8 mouse cellular contexts compared by ENCODE assay signal in the genomic region with DNA sequence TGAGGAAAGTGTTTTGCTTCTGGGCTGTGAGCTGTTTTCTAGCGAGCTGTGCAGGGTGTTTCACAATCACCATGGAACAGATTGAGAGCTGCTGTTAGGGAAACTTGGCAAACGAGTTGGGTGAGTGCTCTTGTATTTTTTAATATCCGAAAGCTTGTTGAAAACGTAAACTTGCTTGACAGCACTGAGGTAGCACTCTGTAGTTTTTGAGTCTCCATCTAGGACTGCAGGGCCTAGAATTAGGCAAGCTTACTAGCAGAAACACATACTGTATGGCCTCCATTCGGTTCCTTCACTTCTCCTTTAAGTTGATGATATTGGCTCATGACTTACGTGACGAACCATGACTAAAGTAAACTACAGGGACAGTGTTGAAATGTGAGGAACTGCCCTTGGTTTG. TPM values are rescaled to one million over a fixed set of nuclear protein-coding genes. Genes with fewer than 3 reads are reported as not detected.
A peak's percentile ranks its signal among the peaks of the same experiment; 100 is the strongest.
DNase-seq lines count a peak whose midpoint lies in the region; ATAC-seq and TF ChIP-seq lines count a peak whose summit lies in the region.

No protein-coding gene starts in this region.

- no peak overlapping the region for H3K27ac ChIP-seq in embryonic facial prominence, embryonic 11.5 days (replicated peaks; ENCODE audit: low read depth, low read length)
- no peak overlapping the region for H3K27ac ChIP-seq in embryonic facial prominence, embryonic 10.5 days (replicated peaks)
- peak overlapping the region; percentile 57; the same call in 1 of the 2 replicates for H3K27ac ChIP-seq in heart, embryonic 15.5 days
- no peak overlapping the region for H3K27ac ChIP-seq in midbrain, embryonic 13.5 days

- no peaks in the 10 kb centered on the region for H3K9me3 ChIP-seq in embryonic facial prominence, embryonic 11.5 days (replicated peaks; ENCODE audit: control insufficient read depth, low read length)
- no peaks in the 10 kb centered on the region for H3K9me3 ChIP-seq in embryonic facial prominence, embryonic 10.5 days
- no peaks in the 10 kb centered on the region for H3K9me3 ChIP-seq in heart, embryonic 15.5 days (replicated peaks)
- H3K9me3 ChIP-seq in midbrain, embryonic 13.5 days, result no peaks in the 10 kb centered on the region

- H3K9ac ChIP-seq in embryonic facial prominence, embryonic 11.5 days (replicated peaks; ENCODE audit: low read length), result no peak overlapping the region
- no peak overlapping the region for H3K9ac ChIP-seq in heart, embryonic 15.5 days
- H3K9ac ChIP-seq in midbrain, embryonic 13.5 days (replicated peaks), result no peak overlapping the region

- peak; percentile 27 for DNase-seq in embryonic facial prominence, embryonic 11.5 days (ENCODE audit: low spot score)
- no peak for DNase-seq in embryonic facial prominence, embryonic 10.5 days (ENCODE audit: low spot score)
- peak; percentile 71 for DNase-seq in 416B (ENCODE audit: low read depth)
- DNase-seq in lung, adult 2 months, result no peak
- DNase-seq in thymus, postnatal 25 days, result no peak
- DNase-seq in c-Kit-positive CD71-positive TER-119-positive erythroid progenitor cells, embryonic 14.5 days (ENCODE audit: low spot score), result no peak

- no peak for ATAC-seq in embryonic facial prominence, embryonic 11.5 days (replicated peaks; ENCODE audit: insufficient number of reproducible peaks, low FRiP score, low TSS enrichment, low read depth)
- ATAC-seq in heart, embryonic 15.5 days (replicated peaks; ENCODE audit: insufficient number of reproducible peaks, insufficient read depth, low FRiP score, low read depth), result no peak
- no peak for ATAC-seq in midbrain, embryonic 13.5 days

- H3K36me3 ChIP-seq in embryonic facial prominence, embryonic 11.5 days (replicated peaks; ENCODE audit: control insufficient read depth, insufficient read depth, low read depth, low read length), result no peaks in the 10 kb centered on the region
- H3K36me3 ChIP-seq in embryonic facial prominence, embryonic 10.5 days (replicated peaks), result no peaks in the 10 kb centered on the region
- peaks cover 6% of the 10 kb centered on the region; the same call in 1 of the 2 replicates for H3K36me3 ChIP-seq in heart, embryonic 15.5 days
- H3K36me3 ChIP-seq in midbrain, embryonic 13.5 days, result no peaks in the 10 kb centered on the region

- no peaks in the 10 kb centered on the region for H3K4me1 ChIP-seq in embryonic facial prominence, embryonic 11.5 days (ENCODE audit: control insufficient read depth, insufficient read depth, low read length)
- no peaks in the 10 kb centered on the region for H3K4me1 ChIP-seq in embryonic facial prominence, embryonic 10.5 days
- peaks cover 5% of the 10 kb centered on the region; the same call in 1 of the 2 replicates for H3K4me1 ChIP-seq in heart, embryonic 15.5 days (replicated peaks)
- peaks cover 13% of the 10 kb centered on the region for H3K4me1 ChIP-seq in lung, adult 2 months (ENCODE audit: control insufficient read depth, insufficient read depth, low read length)
- no peaks in the 10 kb centered on the region for H3K4me1 ChIP-seq in midbrain, embryonic 13.5 days (replicated peaks)

- TF ChIP-seq POLR2A in lung, adult 2 months (IDR thresholded peaks at IDR 0.05; ENCODE audit: borderline replicate concordance, extremely low read depth, low read depth, low read length), result no peak

- no peak overlapping the region for H3K4me3 ChIP-seq in embryonic facial prominence, embryonic 11.5 days (ENCODE audit: low read depth, low read length)
- H3K4me3 ChIP-seq in embryonic facial prominence, embryonic 10.5 days, result no peak overlapping the region
- H3K4me3 ChIP-seq in heart, embryonic 15.5 days, result no peak overlapping the region
- peak overlapping the region; percentile 42 for H3K4me3 ChIP-seq in lung, adult 2 months (replicated peaks; ENCODE audit: extremely low read depth, low read depth, low read length)
- H3K4me3 ChIP-seq in midbrain, embryonic 13.5 days (replicated peaks), result no peak overlapping the region

- no peaks in the 10 kb centered on the region for H3K27me3 ChIP-seq in embryonic facial prominence, embryonic 11.5 days (ENCODE audit: control insufficient read depth, insufficient read depth, low read length)
- no peaks in the 10 kb centered on the region for H3K27me3 ChIP-seq in embryonic facial prominence, embryonic 10.5 days (replicated peaks; ENCODE audit: low read depth, poor library complexity, severe bottlenecking)
- H3K27me3 ChIP-seq in heart, embryonic 15.5 days, result no peaks in the 10 kb centered on the region
- no peaks in the 10 kb centered on the region for H3K27me3 ChIP-seq in midbrain, embryonic 13.5 days

- 75% methylated on average over 7 of the region's 7 CpGs for WGBS in embryonic facial prominence, embryonic 11.5 days
- 83% methylated on average over 7 of the region's 7 CpGs for WGBS in embryonic facial prominence, embryonic 10.5 days
- WGBS in heart, embryonic 15.5 days, result 58% methylated on average over 7 of the region's 7 CpGs
- 35% methylated on average over 7 of the region's 7 CpGs for WGBS in lung, adult 2 months
- WGBS in midbrain, embryonic 13.5 days, result 90% methylated on average over 7 of the region's 7 CpGs

- no peak overlapping the region for H3K4me2 ChIP-seq in embryonic facial prominence, embryonic 11.5 days (ENCODE audit: low read depth, low read length)
- H3K4me2 ChIP-seq in heart, embryonic 15.5 days, result no peak overlapping the region
- no peak overlapping the region for H3K4me2 ChIP-seq in midbrain, embryonic 13.5 days (replicated peaks)

- no peak for TF ChIP-seq CTCF in lung, adult 2 months (IDR thresholded peaks at IDR 0.05; ENCODE audit: insufficient read depth, low read length)

RNA-seq across cellular contexts. Expression of a gene that starts 38.1 kb away (rescaled TPM):
- polyA plus RNA-seq in embryonic facial prominence, embryonic 11.5 days (2014; fragmentation: Nextera tagmentation; extraction: Ambion mirVana), result 176 and 186 TPM in 2 replicates
- polyA plus RNA-seq in embryonic facial prominence, embryonic 10.5 days (2016; fragmentation: Nextera tagmentation; extraction: Ambion mirVana), result 151 and 155 TPM in 2 replicates
- polyA plus RNA-seq in heart, embryonic 15.5 days (2015; fragmentation: Nextera tagmentation; extraction: Ambion mirVana), result 92.5 and 106 TPM in 2 replicates
- 4.2 and 7.7 TPM in 2 replicates for polyA plus RNA-seq in lung, adult 2 months (2012; rRNA removed)
- 130 and 135 TPM in 2 replicates for polyA plus RNA-seq in midbrain, embryonic 13.5 days (2015; fragmentation: Nextera tagmentation; extraction: Ambion mirVana)

Comparison
In these comparisons a context has a peak if more than half of its experiments do, and no peak if none do; other contexts are left out.
1. DNase-seq: peak in embryonic facial prominence, embryonic 11.5 days (single experiment) and 416B (single experiment); none in embryonic facial prominence, embryonic 10.5 days (single experiment), lung, adult 2 months (single experiment), thymus, postnatal 25 days (single experiment) and c-Kit-positive CD71-positive TER-119-positive erythroid progenitor cells, embryonic 14.5 days (single experiment).
2. RNA of a gene that starts 38.1 kb away (polyA plus RNA-seq): 176 to 186 TPM in embryonic facial prominence, embryonic 11.5 days, 151 to 155 TPM in embryonic facial prominence, embryonic 10.5 days, 130 to 135 TPM in midbrain, embryonic 13.5 days and 92.5 to 106 TPM in heart, embryonic 15.5 days; 4.2 to 7.7 TPM in lung, adult 2 months; every median in the first group is over 10 times any median in the second.